Mouse (Mus musculus): ENCODE measurements around the gene Dedd2.

GRCm38 (mm10) chr7:25178317-25178716 lies 42.1 kb downstream of the Dedd2 start:
- TF ChIP-seq CTCF (IDR thresholded peaks at IDR 0.05; ENCODE audit: borderline replicate concordance, insufficient read depth, low read depth, low read length): no peak
- no peak for TF ChIP-seq POLR2A (IDR thresholded peaks at IDR 0.05; ENCODE audit: borderline replicate concordance, insufficient read depth, low read length)

Measured in cerebellum, adult 2 months (tissue).